Mouse (Mus musculus) forebrain, embryonic 16.5 days (tissue): ENCODE measurements around the gene Ino80. TPM values are rescaled to one million over a fixed set of nuclear protein-coding genes. Genes with fewer than 3 reads are reported as not detected.

Experiments used
- ATAC-seq: fragments of 200-750 bp; cut with Nextera tagmentation; 2 replicates; pipeline ENCODE4 v1.8.0; 2017; ENCODE audit warnings: mild to moderate bottlenecking, moderate library complexity
- H3K27ac ChIP-seq: fragments of 300-500 bp; sonication (generic); 2 replicates; pipeline ENCODE4 v1.5.1; 2014; ENCODE audit warnings: low read length, control low read depth
- H3K27me3 ChIP-seq: fragments of 300-500 bp; sonication (generic); replicated peaks from 2 replicates; pipeline ENCODE4 v1.6.1; 2014; ENCODE audit warnings: low read length; ENCODE audit not compliant: control insufficient read depth, insufficient read depth
- H3K36me3 ChIP-seq: fragments of 300-500 bp; sonication (generic); 2 replicates; pipeline ENCODE4 v1.6.1; 2014; ENCODE audit not compliant: control insufficient read depth, insufficient read depth
- H3K4me1 ChIP-seq: fragments of 300-500 bp; sonication (generic); replicated peaks from 2 replicates; pipeline ENCODE4 v1.6.1; 2014; ENCODE audit warnings: low read length; ENCODE audit not compliant: control insufficient read depth, insufficient read depth
- H3K4me2 ChIP-seq: fragments of 300-500 bp; sonication (generic); 2 replicates; pipeline ENCODE4 v1.6.1; 2014; ENCODE audit warnings: mild to moderate bottlenecking, low read length, control low read depth
- H3K4me3 ChIP-seq: fragments of 300-500 bp; sonication (generic); replicated peaks from 2 replicates; pipeline ENCODE4 v1.5.1; 2014; ENCODE audit warnings: mild to moderate bottlenecking, low read length, control low read depth
- H3K9ac ChIP-seq: fragments of 300-500 bp; sonication (generic); replicated peaks from 2 replicates; pipeline ENCODE4 v1.6.1; 2014; ENCODE audit warnings: low read depth, low read length, control low read depth
- H3K9me3 ChIP-seq: fragments of 300-500 bp; sonication (generic); 2 replicates; pipeline ENCODE4 v1.6.1; 2016; ENCODE audit warnings: low read length; ENCODE audit not compliant: control insufficient read depth
- WGBS: fragments of 180-500 bp; shearing (Covaris S2); extraction: QIAGEN DNeasy Blood & Tissue Kit; methylation state at CpG from one replicate; pipeline ENCODE4 v1.1.7; 2014; 5-methylcytosine and 5-hydroxymethylcytosine counted together
- polyA plus RNA-seq: library from polyadenylated mRNA; unstranded; fragments of >200 nt; fragmentation: Nextera tagmentation; extraction: Ambion mirVana; gene quantifications from 2 replicates; pipeline ENCODE4 v1.2.1, GENCODE M21; 2015

Ino80 gene
- polyA plus RNA-seq, 1 experiment from 2014 or later: 4.0 TPM

GRCm38 (mm10) chr2:119411016-119411415, 66.5 kb downstream of the Ino80 start:
- Histone ChIP-seq H3K9ac (no peak overlapping the region), H3K4me3 (no peak overlapping the region), H3K4me2 (no peak overlapping the region), H3K27ac (no peak overlapping the region), H3K4me1 (no peaks in the 10 kb centered on the region; the same call in 1 of the 2 replicates), H3K9me3 (no peaks in the 10 kb centered on the region), H3K36me3 (peaks cover 10% of the 10 kb centered on the region), H3K27me3 (no peaks in the 10 kb centered on the region)
- WGBS: 88% methylated on average over 5 of the region's 5 CpGs
- ATAC-seq: no peak

GRCm38 (mm10) chr2:119408733-119409132, 68.8 kb downstream of the Ino80 start:
- H3K9ac ChIP-seq: no peak overlapping the region
- no peaks in the 10 kb centered on the region for H3K27me3 ChIP-seq
- no peak overlapping the region for H3K4me3 ChIP-seq
- H3K27ac ChIP-seq: peak overlapping the region; percentile 73
- H3K36me3 ChIP-seq: peaks cover 10% of the 10 kb centered on the region
- H3K4me1 ChIP-seq: no peaks in the 10 kb centered on the region; the same call in 1 of the 2 replicates
- no peaks in the 10 kb centered on the region for H3K9me3 ChIP-seq
- no peak for ATAC-seq
- H3K4me2 ChIP-seq: no peak overlapping the region

- WGBS: 45% methylated on average over 8 of the region's 8 CpGs
- Histone ChIP-seq H3K4me2 (no peak overlapping the region), H3K9me3 (no peaks in the 10 kb centered on the region), H3K27me3 (no peaks in the 10 kb centered on the region), H3K4me3 (no peak overlapping the region), H3K9ac (no peak overlapping the region), H3K36me3 (peaks cover 10% of the 10 kb centered on the region), H3K4me1 (no peaks in the 10 kb centered on the region), H3K27ac (peak overlapping the region; percentile 73)
- ATAC-seq: peak; percentile 43; the same call in 1 of the 2 replicates
Observed at GRCm38 (mm10) chr2:119408278-119408677, 69.2 kb downstream of the Ino80 start.

GRCm38 (mm10) chr2:119399313-119399712, 78.2 kb downstream of the Ino80 start:
- Histone ChIP-seq H3K4me2 (no peak overlapping the region), H3K4me3 (no peak overlapping the region), H3K27ac (no peak overlapping the region), H3K36me3 (peaks cover 15% of the 10 kb centered on the region), H3K9me3 (no peaks in the 10 kb centered on the region), H3K4me1 (no peaks in the 10 kb centered on the region), H3K9ac (no peak overlapping the region), H3K27me3 (no peaks in the 10 kb centered on the region)
- no peak for ATAC-seq

- no peak overlapping the region for H3K4me2 ChIP-seq
- peaks cover 15% of the 10 kb centered on the region for H3K36me3 ChIP-seq
- H3K9ac ChIP-seq: no peak overlapping the region
- H3K9me3 ChIP-seq: no peaks in the 10 kb centered on the region
- no peak overlapping the region for H3K4me3 ChIP-seq
- no peak overlapping the region for H3K27ac ChIP-seq
- no peaks in the 10 kb centered on the region for H3K4me1 ChIP-seq
- ATAC-seq: no peak
- H3K27me3 ChIP-seq: no peaks in the 10 kb centered on the region
- WGBS: 100% methylated on average over 1 of the region's 1 CpGs
Observed at GRCm38 (mm10) chr2:119398665-119399064, 78.8 kb downstream of the Ino80 start.

- Histone ChIP-seq H3K27me3 (no peaks in the 10 kb centered on the region), H3K4me2 (no peak overlapping the region), H3K9me3 (no peaks in the 10 kb centered on the region), H3K4me3 (no peak overlapping the region), H3K36me3 (peaks cover 15% of the 10 kb centered on the region), H3K4me1 (no peaks in the 10 kb centered on the region), H3K27ac (no peak overlapping the region), H3K9ac (no peak overlapping the region)
- 89% methylated on average over 5 of the region's 5 CpGs for WGBS
- no peak for ATAC-seq
Observed at GRCm38 (mm10) chr2:119398252-119398651, 79.2 kb downstream of the Ino80 start.

GRCm38 (mm10) chr2:119389992-119390391, 87.5 kb downstream of the Ino80 start:
- H3K27ac ChIP-seq: no peak overlapping the region
- H3K4me3 ChIP-seq: no peak overlapping the region
- no peaks in the 10 kb centered on the region for H3K27me3 ChIP-seq
- WGBS: 91% methylated on average over 4 of the region's 4 CpGs
- H3K9ac ChIP-seq: no peak overlapping the region
- H3K4me2 ChIP-seq: no peak overlapping the region
- peaks cover 11% of the 10 kb centered on the region for H3K36me3 ChIP-seq
- H3K4me1 ChIP-seq: no peaks in the 10 kb centered on the region
- no peaks in the 10 kb centered on the region for H3K9me3 ChIP-seq
- no peak for ATAC-seq

GRCm38 (mm10) chr2:119388266-119388665, 89.2 kb downstream of the Ino80 start:
- WGBS: 95% methylated on average over 1 of the region's 1 CpGs
- Histone ChIP-seq H3K27me3 (no peaks in the 10 kb centered on the region), H3K27ac (no peak overlapping the region), H3K9me3 (no peaks in the 10 kb centered on the region), H3K4me3 (no peak overlapping the region), H3K36me3 (peaks cover 11% of the 10 kb centered on the region), H3K4me2 (no peak overlapping the region), H3K9ac (no peak overlapping the region), H3K4me1 (no peaks in the 10 kb centered on the region)
- no peak for ATAC-seq

GRCm38 (mm10) chr2:119379455-119379854, 98.0 kb downstream of the Ino80 start:
- no peaks in the 10 kb centered on the region for H3K9me3 ChIP-seq
- WGBS: 87% methylated on average over 3 of the region's 3 CpGs
- H3K27me3 ChIP-seq: no peaks in the 10 kb centered on the region
- no peak overlapping the region for H3K27ac ChIP-seq
- no peak overlapping the region for H3K4me2 ChIP-seq
- H3K4me1 ChIP-seq: no peaks in the 10 kb centered on the region
- no peak overlapping the region for H3K4me3 ChIP-seq
- peaks cover 28% of the 10 kb centered on the region for H3K36me3 ChIP-seq
- no peak for ATAC-seq
- no peak overlapping the region for H3K9ac ChIP-seq

GRCm38 (mm10) chr2:119377826-119378225, 99.7 kb downstream of the Ino80 start:
- peaks cover 25% of the 10 kb centered on the region for H3K36me3 ChIP-seq
- 40% methylated on average over 3 of the region's 3 CpGs for WGBS

More at GRCm38 (mm10) chr2:119377826-119378225, 99.7 kb downstream of the Ino80 start:
- no peaks in the 10 kb centered on the region for H3K27me3 ChIP-seq
- no peak overlapping the region for H3K4me3 ChIP-seq
- no peaks in the 10 kb centered on the region for H3K9me3 ChIP-seq
- H3K4me1 ChIP-seq: no peaks in the 10 kb centered on the region
- ATAC-seq: no peak
- no peak overlapping the region for H3K9ac ChIP-seq
- H3K4me2 ChIP-seq: no peak overlapping the region
- no peak overlapping the region for H3K27ac ChIP-seq
